Mouse (Mus musculus): ENCODE data around the gene Uso1. TPM values are rescaled to one million over a fixed set of nuclear protein-coding genes. Genes with fewer than 3 reads are reported as not detected.

Uso1 gene
- polyA plus RNA-seq (2012; rRNA removed) = 9.0 and 12.1 TPM in 2 replicates

GRCm38 (mm10) chr5:92137239-92138046, at the start of gene Uso1:
TSS of gene Uso1 (plus strand) at chr5:92137938.

GRCm38 (mm10) chr5:92215308-92215707, 77.6 kb downstream of the Uso1 start, which contains the start of gene U90926:
TSS of gene U90926 (minus strand) at chr5:92215408.

Other genes starting within 250 kb of the Uso1 start
- 5.5 and 6.1 TPM in 2 replicates for gene Rchy1, start 174.9 kb upstream of the Uso1 start, polyA plus RNA-seq (2012; rRNA removed)
- gene Odaph, start 150.5 kb upstream of the Uso1 start, polyA plus RNA-seq (2012; rRNA removed) = not detected in 2 replicates
- 0.47 TPM in 2 replicates for gene Cdkl2, start 94.1 kb upstream of the Uso1 start, polyA plus RNA-seq (2012; rRNA removed)
- 1.9 and 3.1 TPM in 2 replicates for gene G3bp2, start 54.2 kb upstream of the Uso1 start, polyA plus RNA-seq (2012; rRNA removed)
- gene U90926, start 77.5 kb downstream of the Uso1 start, polyA plus RNA-seq (2012; rRNA removed) = not detected in 2 replicates
- 0.29 and 0.44 TPM in 2 replicates for gene Ppef2, start 118.3 kb downstream of the Uso1 start, polyA plus RNA-seq (2012; rRNA removed)
- 25.8 and 39.8 TPM in 2 replicates for gene Naaa, start 140.2 kb downstream of the Uso1 start, polyA plus RNA-seq (2012; rRNA removed)
- gene Sdad1, start 172.5 kb downstream of the Uso1 start, polyA plus RNA-seq (2012; rRNA removed) = 3.8 and 5.2 TPM in 2 replicates
- gene Cxcl9, start 190.1 kb downstream of the Uso1 start, polyA plus RNA-seq (2012; rRNA removed) = 0.06 and 0.95 TPM in 2 replicates
- 2.6 and 3.3 TPM in 2 replicates for gene Art3, start 193.9 kb downstream of the Uso1 start, polyA plus RNA-seq (2012; rRNA removed)
- gene Cxcl10, start 211.0 kb downstream of the Uso1 start, polyA plus RNA-seq (2012; rRNA removed) = 0.97 and 1.00 TPM in 2 replicates